Mouse (Mus musculus) hindbrain, embryonic 14.5 days (tissue): ENCODE results near the gene BC107364. TPM values are rescaled to one million over a fixed set of nuclear protein-coding genes. Genes with fewer than 3 reads are reported as not detected.
"Not testable (repeated sequence)": the region's sequence is repeated elsewhere in the genome, so short reads cannot be mapped to it uniquely, and the experiment has no call there.

Source experiments
- ATAC-seq: fragments of 200-750 bp; cut with Nextera tagmentation; 2 replicates; pipeline ENCODE4 v1.8.0; 2017; ENCODE audit warnings: moderate number of reproducible peaks, mild to moderate bottlenecking, moderate TSS enrichment, moderate library complexity; ENCODE audit not compliant: low FRiP score
- DNase-seq: peaks from one replicate; pipeline ENCODE4 v3.0.0-alpha.2; 2015; ENCODE audit warnings: low spot score
- H3K27ac ChIP-seq: fragments of 300-500 bp; sonication (generic); 2 replicates; pipeline ENCODE4 v1.5.1; 2014; ENCODE audit warnings: mild to moderate bottlenecking, moderate library complexity
- H3K27me3 ChIP-seq: fragments of 300-500 bp; sonication (generic); 2 replicates; pipeline ENCODE4 v1.6.1; 2014; ENCODE audit warnings: mild to moderate bottlenecking, low read length, mixed read lengths; ENCODE audit not compliant: control insufficient read depth, insufficient read depth
- H3K36me3 ChIP-seq: fragments of 300-500 bp; sonication (generic); replicated peaks from 2 replicates; pipeline ENCODE4 v1.6.1; 2014; ENCODE audit not compliant: control insufficient read depth, insufficient read depth
- H3K4me1 ChIP-seq: fragments of 300-500 bp; sonication (generic); replicated peaks from 2 replicates; pipeline ENCODE4 v1.6.1; 2014; ENCODE audit warnings: antibody characterized with exemption, low read length, mixed read lengths; ENCODE audit not compliant: control insufficient read depth, insufficient read depth
- H3K4me2 ChIP-seq: fragments of 300-500 bp; sonication (generic); replicated peaks from 2 replicates; pipeline ENCODE4 v1.6.1; 2014; ENCODE audit warnings: mild to moderate bottlenecking, moderate library complexity
- H3K4me3 ChIP-seq: fragments of 300-500 bp; sonication (generic); replicated peaks from 2 replicates; pipeline ENCODE4 v1.5.1; 2014; ENCODE audit warnings: mild to moderate bottlenecking, low read length
- H3K9ac ChIP-seq: fragments of 300-500 bp; sonication (generic); 2 replicates; pipeline ENCODE4 v1.6.1; 2014
- H3K9me3 ChIP-seq: fragments of 300-500 bp; sonication (generic); 2 replicates; pipeline ENCODE4 v1.6.1; 2016; ENCODE audit warnings: low read length; ENCODE audit not compliant: control insufficient read depth
- WGBS: fragments of 180-500 bp; shearing (Covaris S2); extraction: QIAGEN DNeasy Blood & Tissue Kit; methylation state at CpG from one replicate; pipeline ENCODE4 v1.1.7; 2014; 5-methylcytosine and 5-hydroxymethylcytosine counted together
- polyA plus RNA-seq: library from polyadenylated mRNA; unstranded; fragments of >200 nt; fragmentation: Nextera tagmentation; extraction: Ambion mirVana; gene quantifications from 2 replicates; pipeline ENCODE4 v1.2.1, GENCODE M21; 2014

The BC107364 gene
- polyA plus RNA-seq, 1 experiment from 2014 or later, result not detected

DNA sequence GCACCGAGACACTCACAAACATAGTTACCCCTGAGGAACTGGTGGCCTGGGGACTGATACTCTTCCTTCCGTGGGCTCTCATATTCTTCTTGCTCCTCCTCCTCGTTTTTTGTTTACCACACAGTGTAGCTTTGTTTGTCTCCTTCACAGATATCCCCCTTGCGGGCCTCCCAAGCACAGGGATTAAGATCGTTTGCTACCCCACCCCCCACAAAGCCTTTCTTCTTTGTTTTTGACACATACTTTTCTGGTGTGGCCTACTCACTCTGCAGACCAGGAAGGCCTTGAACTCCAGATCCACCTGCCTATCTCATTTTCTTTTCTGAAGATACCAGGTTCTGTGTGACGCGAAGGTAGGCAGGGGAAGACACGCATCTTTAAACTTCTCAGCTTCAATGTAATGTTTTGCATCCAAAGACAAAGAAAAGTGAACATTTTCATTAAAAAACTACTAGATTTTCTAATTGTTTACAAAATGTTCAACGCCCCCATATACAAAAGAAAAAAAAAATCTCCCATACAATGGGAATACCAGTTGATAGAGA is 38.5 kb downstream of the BC107364 start:
- peaks cover 32% of the 10 kb centered on the region for H3K27me3 ChIP-seq
- H3K4me1 ChIP-seq, result 0 out of 2 replicates have a peak, but pooled peaks cover 3% of the 10 kb centered on the region
- WGBS, result 51% methylated on average over 9 of the region's 9 CpGs
- H3K36me3 ChIP-seq, result no peaks in the 10 kb centered on the region
- DNase-seq (no peak), ATAC-seq (no peak)
- H3K27ac ChIP-seq, result peak overlapping the region; percentile 83; the same call in 1 of the 2 replicates
- peak overlapping the region; percentile 64 for H3K4me2 ChIP-seq
- no peaks in the 10 kb centered on the region for H3K9me3 ChIP-seq
- peak overlapping the region; percentile 76; the same call in 1 of the 2 replicates for H3K9ac ChIP-seq
- H3K4me3 ChIP-seq, result peak overlapping the region; percentile 50

- DNase-seq (no peak), ATAC-seq (no peak)
- no peak overlapping the region for H3K27ac ChIP-seq
- H3K4me1 ChIP-seq, result 0 out of 2 replicates have a peak, but pooled peaks cover 3% of the 10 kb centered on the region
- no peaks in the 10 kb centered on the region for H3K9me3 ChIP-seq
- H3K4me2 ChIP-seq, result no peak overlapping the region
- peaks cover 46% of the 10 kb centered on the region for H3K27me3 ChIP-seq
- no peak overlapping the region for H3K9ac ChIP-seq
- WGBS, result 77% methylated on average over 3 of the region's 3 CpGs
- H3K4me3 ChIP-seq, result no peak overlapping the region
- H3K36me3 ChIP-seq, result no peaks in the 10 kb centered on the region
Observed at GRCm38 (mm10) chr3:96411821-96412220, 40.3 kb downstream of the BC107364 start.

GRCm38 (mm10) chr3:96410966-96411365 is 41.1 kb downstream of the BC107364 start:
- Histone ChIP-seq H3K4me1 (0 out of 2 replicates have a peak, but pooled peaks cover 3% of the 10 kb centered on the region), H3K4me3 (no peak overlapping the region), H3K4me2 (no peak overlapping the region), H3K9me3 (no peaks in the 10 kb centered on the region), H3K9ac (no peak overlapping the region), H3K27ac (no peak overlapping the region), H3K27me3 (peaks cover 53% of the 10 kb centered on the region), H3K36me3 (no peaks in the 10 kb centered on the region)
- DNase-seq (no peak), ATAC-seq (no peak)
- 88% methylated on average over 5 of the region's 5 CpGs for whole genome bisulfite sequencing

- Histone ChIP-seq H3K4me1 (0 out of 2 replicates have a peak, but pooled peaks cover 3% of the 10 kb centered on the region), H3K4me2 (no peak overlapping the region), H3K9me3 (no peaks in the 10 kb centered on the region), H3K9ac (no peak overlapping the region), H3K4me3 (no peak overlapping the region), H3K27me3 (peaks cover 65% of the 10 kb centered on the region), H3K36me3 (no peaks in the 10 kb centered on the region), H3K27ac (no peak overlapping the region)
- 3% methylated on average over 31 of the region's 31 CpGs for WGBS
- no peak; the same call in 1 of the 2 replicates for ATAC-seq
- no peak for DNase-seq
Observed at GRCm38 (mm10) chr3:96409701-96410246, 42.3 kb downstream of the BC107364 start.

GRCm38 (mm10) chr3:96408111-96408510 is 44.0 kb downstream of the BC107364 start:
- 93% methylated on average over 9 of the region's 10 CpGs for WGBS
- not testable (repeated sequence) for H3K27ac ChIP-seq, H3K36me3 ChIP-seq, H3K9ac ChIP-seq, H3K9me3 ChIP-seq, ATAC-seq, H3K4me2 ChIP-seq, H3K4me3 ChIP-seq, DNase-seq, H3K4me1 ChIP-seq
- peaks cover 82% of the 10 kb centered on the region for H3K27me3 ChIP-seq

- Histone ChIP-seq H3K9ac (no peak overlapping the region), H3K27me3 (peaks cover 95% of the 10 kb centered on the region), H3K4me1 (0 out of 2 replicates have a peak, but pooled peaks cover 3% of the 10 kb centered on the region), H3K27ac (no peak overlapping the region), H3K4me3 (no peak overlapping the region), H3K4me2 (no peak overlapping the region), H3K36me3 (no peaks in the 10 kb centered on the region), H3K9me3 (no peaks in the 10 kb centered on the region)
- WGBS, result 61% methylated on average over 32 of the region's 32 CpGs
- DNase-seq (no peak), ATAC-seq (no peak)
Observed at GRCm38 (mm10) chr3:96405541-96406503, 46.3 kb downstream of the BC107364 start.

DNA sequence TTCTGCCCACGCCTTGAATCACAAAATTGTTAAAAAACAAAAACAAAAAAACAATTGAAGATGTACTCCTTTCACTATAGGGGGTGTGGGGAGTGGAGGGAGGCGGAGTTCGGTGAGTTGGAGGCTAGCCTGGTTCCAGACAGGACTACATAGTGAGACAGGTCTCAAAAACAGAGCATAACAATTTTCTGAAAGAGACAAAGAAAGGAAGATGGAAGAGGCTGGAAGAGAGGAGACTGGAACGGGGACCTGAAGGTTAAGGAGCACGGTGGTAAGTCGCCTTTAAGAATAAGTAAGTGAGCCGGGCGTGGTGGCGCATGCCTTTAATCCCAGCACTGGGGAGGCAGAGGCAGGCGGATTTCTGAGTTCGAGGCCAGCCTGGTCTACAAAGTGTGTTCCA is 47.1 kb downstream of the BC107364 start:
- H3K4me3 ChIP-seq, result no peak overlapping the region
- WGBS, result 29% methylated on average over 9 of the region's 11 CpGs
- H3K27ac ChIP-seq, result no peak overlapping the region
- no peak overlapping the region for H3K9ac ChIP-seq
- peaks cover 95% of the 10 kb centered on the region for H3K27me3 ChIP-seq
- ATAC-seq (no peak), DNase-seq (no peak)
- H3K9me3 ChIP-seq, result no peaks in the 10 kb centered on the region
- H3K4me1 ChIP-seq, result 0 out of 2 replicates have a peak, but pooled peaks cover 3% of the 10 kb centered on the region
- H3K36me3 ChIP-seq, result no peaks in the 10 kb centered on the region
- no peak overlapping the region for H3K4me2 ChIP-seq

GRCm38 (mm10) chr3:96404450-96404849 is 47.7 kb downstream of the BC107364 start:
- Histone ChIP-seq H3K4me2 (no peak overlapping the region), H3K36me3 (no peaks in the 10 kb centered on the region), H3K27me3 (peaks cover 95% of the 10 kb centered on the region), H3K9ac (no peak overlapping the region), H3K4me3 (no peak overlapping the region), H3K9me3 (no peaks in the 10 kb centered on the region), H3K4me1 (0 out of 2 replicates have a peak, but pooled peaks cover 3% of the 10 kb centered on the region), H3K27ac (no peak overlapping the region)
- WGBS, result 2% methylated on average over 26 of the region's 26 CpGs
- no peak for DNase-seq
- ATAC-seq, result no peak

- no peak for ATAC-seq
- Histone ChIP-seq H3K4me3 (no peak overlapping the region), H3K4me2 (no peak overlapping the region), H3K36me3 (no peaks in the 10 kb centered on the region), H3K27ac (no peak overlapping the region), H3K9me3 (no peaks in the 10 kb centered on the region), H3K27me3 (peaks cover 95% of the 10 kb centered on the region), H3K4me1 (0 out of 2 replicates have a peak, but pooled peaks cover 3% of the 10 kb centered on the region), H3K9ac (no peak overlapping the region)
- no peak for DNase-seq
- WGBS, result 24% methylated on average over 1 of the region's 1 CpGs
Observed at GRCm38 (mm10) chr3:96403016-96403415, 49.1 kb downstream of the BC107364 start.
